Mouse (Mus musculus) common myeloid progenitor, adult 5-6 weeks (primary cell): ENCODE results near the gene Oog2. TPM values are rescaled to one million over a fixed set of nuclear protein-coding genes. Genes with fewer than 3 reads are reported as not detected.
"Not testable (repeated sequence)": the region's sequence is repeated elsewhere in the genome, so short reads cannot be mapped to it uniquely, and the experiment has no call there.

Source experiments
- ATAC-seq: replicated peaks from 2 replicates; pipeline ENCODE4 v1.8.0; 2016; ENCODE audit warnings: low read depth, mild to moderate bottlenecking, moderate TSS enrichment, inconsistent platforms; ENCODE audit not compliant: poor library complexity, severe bottlenecking
- total RNA-seq: library from RNA; stranded (forward); fragments of 200-1000, 187-1606 nt; gene quantifications from 2 replicates; pipeline ENCODE4 v1.2.3, GENCODE M21; 2017

Oog2 gene
- total RNA-seq, result not detected in 2 replicates

GRCm38 (mm10) chr4:144190419-144190818 lies at the start of gene Oog2:
Gene Oog2 (plus strand): TSS chr4:144190719.
- no peak for ATAC-seq

- ATAC-seq, result no peak
These were observed 28.0 kb upstream of the Oog2 start, which contains the start of gene Oog3 for GRCm38 (mm10) chr4:144162563-144162962. Gene Oog3 (minus strand): TSS chr4:144162663.

- ATAC-seq, result not testable (repeated sequence)
These were observed 22.7 kb downstream of the Oog2 start, which contains the start of gene C87977 for GRCm38 (mm10) chr4:144213218-144213617. Gene C87977 (minus strand): TSS chr4:144213318.

Other genes starting within 250 kb of the Oog2 start
- not detected in 2 replicates for gene Pramef25, start 239.7 kb upstream of the Oog2 start, total RNA-seq
- not detected in 2 replicates for gene Gm13101, start 223.8 kb upstream of the Oog2 start, total RNA-seq
- gene Pramef17, start 196.3 kb upstream of the Oog2 start, total RNA-seq, result not detected in 2 replicates
- not detected in 2 replicates for gene Pramel4, start 131.6 kb upstream of the Oog2 start, total RNA-seq
- not detected in 2 replicates for gene Gm13102, start 84.2 kb upstream of the Oog2 start, total RNA-seq
- gene Oog3, start 28.1 kb upstream of the Oog2 start, total RNA-seq, result not detected in 2 replicates
- not detected in 2 replicates for gene C87977, start 22.6 kb downstream of the Oog2 start, total RNA-seq
- gene Pramel5, start 89.8 kb downstream of the Oog2 start, total RNA-seq, result not detected in 2 replicates
- not detected in 2 replicates for gene Gm13128, start 139.5 kb downstream of the Oog2 start, total RNA-seq
- gene Gm13119, start 167.2 kb downstream of the Oog2 start, total RNA-seq, result not detected in 2 replicates
- not detected in 2 replicates for gene Pramef20, start 187.2 kb downstream of the Oog2 start, total RNA-seq
- gene Pramef12, start 217.7 kb downstream of the Oog2 start, total RNA-seq, result not detected in 2 replicates
- not detected in 2 replicates for gene 1700012P22Rik, start 248.1 kb downstream of the Oog2 start, total RNA-seq